Mouse (Mus musculus) erythroid progenitor cell, adult 5-6 weeks (primary cell): ENCODE measurements around the gene Myom1. TPM values are rescaled to one million over a fixed set of nuclear protein-coding genes. Genes with fewer than 3 reads are reported as not detected.

Experiments used
- ATAC-seq: replicated peaks from 2 replicates; pipeline ENCODE4 v1.8.0; 2016; ENCODE audit warnings: moderate number of reproducible peaks, mild to moderate bottlenecking, moderate TSS enrichment, inconsistent platforms; ENCODE audit not compliant: poor library complexity, low FRiP score, severe bottlenecking
- total RNA-seq, 2 experiments: library from RNA; stranded (forward) in 1 of 2; stranded (reverse) in 1 of 2; fragments of 150-400 nt in 1 of 2; fragments of 186-747, 209-891 nt in 1 of 2; gene quantifications; 2 replicates each; pipeline versions ENCODE4 v1.2.3 to v1.2.4; 2015 to 2017; ENCODE audit warnings: low replicate concordance in 2 of 2

Gene Myom1
- total RNA-seq, 2 experiments from 2014 or later: 0.42 TPM; not detected in 1

- peak; percentile 74 for ATAC-seq
Observed at GRCm38 (mm10) chr17:71010646-71011242, 8.3 kb downstream of the Myom1 start.

- ATAC-seq: no peak
Observed at GRCm38 (mm10) chr17:71011931-71012662, 9.7 kb downstream of the Myom1 start.

DNA sequence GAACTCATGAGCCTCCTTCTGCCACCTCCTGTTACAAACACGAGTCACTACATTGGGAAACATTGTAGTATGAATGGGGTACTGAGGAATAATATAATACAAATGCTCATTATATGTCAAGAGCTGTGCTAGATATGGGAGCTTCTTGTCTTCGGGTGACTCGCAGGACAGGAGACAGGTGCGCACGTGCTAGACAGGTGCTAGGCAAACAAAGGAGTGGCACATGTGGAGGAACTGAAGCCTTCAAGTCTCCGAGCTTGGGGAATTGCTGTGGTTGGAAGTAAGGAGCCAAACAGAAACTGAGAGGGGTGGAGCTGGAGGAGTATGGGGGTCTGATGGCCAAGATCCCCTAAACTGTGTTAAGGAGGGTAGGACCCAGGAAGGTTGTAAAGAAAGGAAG lies 10.7 kb downstream of the Myom1 start:
- no peak for ATAC-seq

GRCm38 (mm10) chr17:71014911-71015310 lies 12.5 kb downstream of the Myom1 start:
- ATAC-seq: no peak

DNA sequence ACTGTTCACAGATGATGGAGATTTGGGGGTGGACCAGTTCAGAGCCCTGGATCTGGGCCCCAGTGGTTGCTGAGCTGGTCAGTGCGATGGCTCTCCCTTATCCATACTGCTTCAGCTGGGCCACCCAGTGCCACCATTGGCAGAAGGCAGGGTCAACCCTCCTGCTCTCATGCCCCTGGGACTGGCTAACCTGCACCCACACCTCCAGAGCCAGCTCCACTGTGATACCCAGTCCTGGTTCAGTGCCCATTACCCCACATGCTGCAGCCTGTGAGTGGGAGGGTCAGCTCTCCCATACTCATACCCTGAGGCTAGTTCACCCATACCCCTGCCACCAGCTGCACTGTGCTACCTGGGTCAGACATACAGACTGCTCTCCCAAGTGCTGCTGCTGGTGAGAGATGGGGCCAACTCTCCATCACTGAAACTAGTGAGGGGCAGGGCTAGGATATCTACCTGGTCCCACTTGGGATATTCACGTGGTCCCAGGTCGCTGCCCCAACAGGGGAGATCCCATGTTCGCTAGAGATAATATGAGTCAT lies 15.1 kb downstream of the Myom1 start:
- ATAC-seq: 0 out of 2 replicates have a peak, but pooled peaks have one; percentile 25

DNA sequence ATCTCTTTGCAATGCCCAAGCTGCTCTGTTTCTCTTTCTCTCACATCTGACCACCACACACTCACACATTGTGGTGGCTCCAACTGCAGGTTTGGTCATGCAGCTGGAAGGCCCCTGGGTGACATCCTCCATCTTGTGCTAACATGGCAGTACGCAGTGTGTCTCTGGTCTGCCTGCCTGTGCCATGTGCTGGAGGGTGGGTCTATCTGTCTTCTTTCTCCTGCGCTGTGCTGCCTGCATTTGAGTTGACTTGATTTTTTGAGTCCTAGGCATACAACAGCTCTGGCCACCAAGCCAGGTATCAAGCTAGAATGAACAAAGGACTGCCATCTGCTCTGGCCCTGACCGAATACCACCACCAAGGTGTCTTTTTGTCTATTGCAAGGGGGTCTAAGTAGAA lies 15.7 kb downstream of the Myom1 start:
- no peak for ATAC-seq

DNA sequence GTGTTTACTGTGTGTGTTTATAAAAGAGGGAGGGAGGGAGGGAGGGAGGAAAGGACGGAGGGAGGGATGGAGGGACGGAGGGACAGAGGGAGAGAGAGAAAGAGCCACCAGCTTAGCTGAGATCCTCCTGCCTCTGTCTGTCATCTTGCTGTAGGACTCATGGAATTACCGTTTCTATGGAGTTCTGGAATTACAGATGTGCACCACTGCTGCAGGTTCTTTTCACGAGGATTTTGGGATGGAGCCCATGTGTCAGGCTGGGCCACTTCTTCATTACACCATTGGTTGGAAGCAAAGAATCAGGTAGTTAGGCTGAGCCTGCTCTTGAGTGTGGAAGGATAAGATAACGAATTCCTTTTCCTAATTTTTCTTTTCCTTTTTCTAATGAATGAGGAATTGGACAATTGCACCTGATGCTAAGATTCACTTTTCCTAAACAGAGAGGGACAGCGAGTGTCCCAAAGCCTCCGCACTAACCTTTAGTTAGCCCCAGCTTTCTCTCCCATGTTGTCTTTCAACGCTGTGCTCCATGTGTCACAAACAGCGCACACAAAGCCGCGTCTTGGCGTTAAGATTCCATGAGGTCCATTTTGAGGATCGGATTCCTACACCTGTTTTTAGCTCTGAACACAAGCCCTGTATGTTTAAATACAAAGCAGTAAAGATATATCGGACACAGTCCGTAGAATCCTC lies 16.3 kb downstream of the Myom1 start:
- no peak for ATAC-seq

DNA sequence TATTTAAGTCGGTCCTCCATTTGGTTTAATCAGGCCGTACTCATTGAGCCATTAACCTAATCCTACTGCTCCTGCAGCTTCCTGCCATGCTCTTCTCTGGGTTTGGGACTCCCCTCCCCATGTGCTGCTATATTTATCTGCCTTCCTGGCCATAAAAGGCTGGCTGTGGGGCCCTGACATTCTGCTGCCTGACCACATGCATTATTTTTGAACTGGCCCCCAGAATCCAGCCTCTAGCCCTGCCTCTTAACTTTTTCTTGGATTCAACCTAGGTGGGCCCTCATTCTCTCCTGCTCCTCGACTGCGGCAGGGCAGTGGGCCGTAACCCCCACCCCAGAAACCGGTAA lies 16.8 kb downstream of the Myom1 start:
- no peak for ATAC-seq

- no peak for ATAC-seq
Observed at GRCm38 (mm10) chr17:71019860-71020259, 17.4 kb downstream of the Myom1 start.

DNA sequence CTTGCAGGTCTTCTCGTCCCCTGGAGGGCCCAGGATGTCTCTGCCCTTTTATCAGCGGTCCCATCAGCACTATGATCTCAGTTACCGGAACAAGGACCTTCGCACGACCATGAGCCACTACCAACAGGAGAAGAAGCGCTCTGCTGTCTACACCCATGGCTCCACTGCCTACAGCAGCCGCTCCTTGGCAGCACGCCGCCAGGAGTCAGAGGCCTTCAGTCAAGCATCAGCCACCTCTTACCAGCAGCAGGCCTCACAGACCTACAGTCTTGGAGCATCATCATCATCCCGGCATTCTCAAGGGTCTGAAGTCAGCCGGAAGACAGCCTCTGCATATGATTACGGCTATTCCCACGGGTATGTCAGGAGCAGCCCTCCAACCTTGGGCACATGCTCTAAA lies 20.4 kb downstream of the Myom1 start:
- ATAC-seq: no peak

DNA sequence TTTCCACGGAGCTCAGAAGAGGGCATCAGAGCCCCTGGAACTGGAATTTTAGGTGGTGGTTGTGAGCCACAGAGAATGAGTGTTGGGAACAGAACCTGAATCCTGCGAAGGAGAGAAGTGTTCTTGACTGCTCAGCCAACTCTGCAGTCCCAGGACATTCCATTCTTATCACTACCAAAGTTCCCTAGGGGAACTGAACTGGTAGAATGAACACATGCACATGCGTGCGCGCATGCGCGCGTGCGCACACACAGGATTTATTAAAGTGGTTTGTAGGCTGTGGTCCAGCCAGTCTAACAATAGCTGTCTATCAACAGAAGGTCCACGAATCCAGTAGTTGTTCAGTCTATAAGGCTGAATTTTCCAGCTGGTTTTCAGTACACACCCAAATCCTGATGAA lies 21.6 kb downstream of the Myom1 start:
- no peak for ATAC-seq

DNA sequence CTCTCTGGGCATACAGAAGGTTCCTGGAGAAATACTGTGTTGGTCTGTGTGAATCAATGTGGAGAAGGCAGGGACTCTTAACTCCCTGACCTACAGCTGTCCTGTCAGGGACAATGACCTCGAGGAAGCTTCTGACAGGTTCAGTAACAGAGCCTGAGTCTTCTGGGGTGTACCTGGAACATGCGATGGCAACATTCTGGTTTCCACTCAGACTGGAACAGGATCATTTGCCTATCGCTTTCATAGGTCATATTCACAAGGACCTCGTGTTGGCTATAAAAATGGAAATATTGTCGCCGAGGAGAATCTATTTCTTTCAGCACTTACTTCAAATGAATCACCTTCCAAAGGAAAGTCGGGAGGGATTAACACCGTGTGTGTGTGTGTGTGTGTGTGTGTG lies 23.5 kb downstream of the Myom1 start:
- no peak for ATAC-seq

- no peak for ATAC-seq
Observed at GRCm38 (mm10) chr17:71027186-71027585, 24.8 kb downstream of the Myom1 start.

DNA sequence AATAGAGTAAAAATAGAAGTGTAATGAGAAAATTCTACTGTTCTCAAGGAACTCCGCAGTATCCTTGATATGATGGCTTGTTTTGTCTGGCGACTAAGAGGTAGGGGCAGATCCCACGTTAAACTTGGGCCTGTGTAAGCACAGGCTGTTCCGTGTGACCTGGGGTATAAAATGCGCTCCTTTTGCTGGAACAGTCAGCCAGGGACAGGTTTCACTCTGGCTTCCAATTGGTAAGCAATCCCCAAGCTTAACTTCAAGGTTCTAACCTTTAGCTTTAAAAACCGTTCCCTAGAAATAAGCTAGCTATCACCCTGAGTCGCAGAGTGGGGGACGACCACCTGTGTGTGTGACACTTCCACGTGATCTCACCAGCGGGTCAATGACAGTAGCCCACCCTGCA lies 30.3 kb downstream of the Myom1 start:
- no peak for ATAC-seq

DNA sequence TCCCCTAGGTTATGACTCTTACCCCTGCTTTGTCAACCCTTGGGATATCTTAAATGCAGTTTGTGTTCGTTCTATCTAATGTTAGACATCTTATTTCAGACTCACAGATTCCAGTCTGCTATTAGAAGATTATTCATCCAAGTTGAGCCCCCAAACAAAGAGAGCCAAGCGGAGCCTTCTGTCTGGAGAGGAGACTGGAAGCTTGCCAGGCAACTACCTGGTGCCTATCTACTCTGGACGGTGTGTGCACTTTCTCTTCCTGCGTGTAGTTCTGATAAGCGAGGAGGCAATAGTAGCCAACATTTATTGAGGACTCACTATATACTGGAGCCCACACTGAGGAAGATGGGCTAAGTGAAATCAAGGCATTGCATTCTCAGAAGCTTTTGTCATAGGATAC lies 32.0 kb downstream of the Myom1 start:
- ATAC-seq: no peak

DNA sequence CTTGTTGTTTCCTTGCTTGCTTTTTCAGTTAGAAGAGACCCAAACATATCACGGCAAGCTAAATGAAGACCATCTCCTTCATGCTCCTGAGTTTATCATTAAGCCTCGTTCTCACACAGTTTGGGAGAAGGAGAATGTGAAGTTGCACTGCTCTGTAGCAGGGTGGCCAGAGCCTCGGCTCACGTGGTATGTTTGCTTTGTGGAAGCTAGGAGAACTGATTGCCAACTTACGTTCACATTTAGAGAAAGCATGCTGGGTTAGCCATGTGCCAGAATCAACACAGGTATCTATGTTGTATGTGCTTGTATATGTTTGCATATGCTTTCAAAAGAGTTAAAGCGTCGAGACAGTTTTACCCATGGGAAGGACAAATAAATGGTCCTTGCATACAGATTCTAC lies 34.8 kb downstream of the Myom1 start:
- no peak for ATAC-seq

DNA sequence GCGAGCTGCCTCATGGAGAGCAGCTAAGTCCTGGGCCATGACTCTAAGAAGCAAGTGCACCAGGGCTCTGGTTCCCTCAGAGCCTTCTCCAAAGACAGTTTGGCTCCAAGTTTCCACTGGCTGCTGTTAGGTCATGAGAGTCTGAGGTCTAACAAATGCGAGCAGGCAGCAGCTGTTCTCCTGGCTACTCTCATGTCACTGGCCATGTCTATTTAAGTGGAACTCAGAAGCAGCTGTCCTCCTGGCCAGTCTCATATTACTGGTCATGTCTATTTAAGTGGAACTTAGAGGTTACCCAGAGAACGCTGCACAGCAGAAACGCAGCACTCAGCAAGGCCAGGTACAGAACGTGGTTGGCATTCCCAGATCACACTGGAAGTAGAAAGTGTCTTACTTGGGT lies 36.4 kb downstream of the Myom1 start:
- ATAC-seq: no peak

GRCm38 (mm10) chr17:71039851-71040581 lies 37.6 kb downstream of the Myom1 start:
- ATAC-seq: no peak

GRCm38 (mm10) chr17:71040582-71040880 lies 38.1 kb downstream of the Myom1 start:
- ATAC-seq: no peak

GRCm38 (mm10) chr17:71042645-71043044 lies 40.2 kb downstream of the Myom1 start:
- ATAC-seq: no peak

DNA sequence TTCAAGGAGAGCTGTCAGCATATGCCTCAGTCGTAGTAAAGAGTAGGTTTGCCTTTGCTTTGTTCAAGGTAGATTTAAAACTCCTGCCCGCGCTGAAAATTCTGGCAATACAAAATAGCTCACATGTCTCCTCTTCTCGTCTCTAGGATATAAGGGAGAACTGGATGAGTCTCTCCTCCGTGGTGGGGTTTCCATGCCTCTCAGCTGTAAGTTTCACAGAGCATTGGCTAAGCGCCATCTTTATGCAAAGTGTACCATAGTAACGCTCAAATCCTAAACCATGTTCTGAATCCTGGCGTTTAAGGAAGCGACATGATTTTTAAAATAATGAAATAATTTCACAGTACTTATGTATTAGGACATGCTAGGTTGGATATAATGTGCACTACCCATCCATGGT lies 43.2 kb downstream of the Myom1 start:
- ATAC-seq: no peak
